Mouse (Mus musculus) MEL (cell line): Measurements from ENCODE around the gene Ube3c. TPM values are rescaled to one million over a fixed set of nuclear protein-coding genes. Genes with fewer than 3 reads are reported as not detected.
A peak's percentile ranks its signal among the peaks of the same experiment; 100 is the strongest.

Source experiments
- DNase-seq: peaks from one replicate; pipeline ENCODE4 v3.0.0; 2011; ENCODE audit warnings: low read depth, low spot score
- H3K27ac ChIP-seq: 2 replicates; pipeline ENCODE4 v1.5.1; 2012; ENCODE audit warnings: low read depth, mild to moderate bottlenecking, control low read depth, low read length, moderate library complexity; ENCODE audit not compliant: control insufficient read depth
- H3K27me3 ChIP-seq, 2 experiments: fragments of 150-350 bp in 1 of 2; sonication (generic) in 1 of 2; 2 replicates each; pipeline ENCODE4 v1.6.1; 2012; ENCODE audit warnings: low read length in 2 of 2, mild to moderate bottlenecking in 2 of 2, improper control_type of control experiment in 1 of 2, moderate library complexity in 1 of 2; ENCODE audit not compliant: insufficient read depth in 2 of 2, control insufficient read depth in 1 of 2
- H3K36me3 ChIP-seq, 2 experiments: 2 replicates each; pipeline ENCODE4 v1.6.1; 2012 to 2014; ENCODE audit warnings: low read length in 2 of 2, improper control_type of control experiment in 1 of 2, inconsistent platforms in 1 of 2, mild to moderate bottlenecking in 1 of 2; ENCODE audit not compliant: insufficient read depth in 2 of 2, control insufficient read depth in 1 of 2
- H3K4me1 ChIP-seq, 2 experiments: fragments of 150-350 bp in 1 of 2; sonication (generic) in 1 of 2; 2 replicates each; pipeline ENCODE4 v1.6.1; 2012; ENCODE audit warnings: low read length in 2 of 2, improper control_type of control experiment in 1 of 2, mild to moderate bottlenecking in 1 of 2; ENCODE audit not compliant: insufficient read depth in 2 of 2, control insufficient read depth in 1 of 2
- H3K4me3 ChIP-seq, 2 experiments: fragments of 150-350 bp in 1 of 2; sonication (generic) in 1 of 2; 2 replicates each; pipeline ENCODE4 v1.5.1; 2012; ENCODE audit warnings: low read depth in 2 of 2, low read length in 2 of 2, mild to moderate bottlenecking in 2 of 2, moderate library complexity in 2 of 2, control low read depth in 1 of 2, improper control_type of control experiment in 1 of 2; ENCODE audit not compliant: control insufficient read depth in 1 of 2, insufficient read depth in 1 of 2
- H3K79me2 ChIP-seq: 2 replicates; pipeline ENCODE4 v1.6.1; 2012; ENCODE audit warnings: mild to moderate bottlenecking, low read length, moderate library complexity; ENCODE audit not compliant: control insufficient read depth, poor library complexity, insufficient read depth
- H3K9ac ChIP-seq: 2 replicates; pipeline ENCODE4 v1.6.1; 2012; ENCODE audit warnings: low read depth, mild to moderate bottlenecking, control low read depth, low read length, moderate library complexity; ENCODE audit not compliant: control insufficient read depth, poor library complexity, severe bottlenecking
- H3K9me3 ChIP-seq: fragments of 150-350 bp; sonication (generic); replicated peaks from 2 replicates; pipeline ENCODE4 v1.6.1; 2012; ENCODE audit warnings: mild to moderate bottlenecking, low read length, improper control_type of control experiment, moderate library complexity; ENCODE audit not compliant: insufficient read depth
- BHLHE40 ChIP-seq: IDR thresholded peaks from 2 replicates; pipeline ENCODE4 v1.6.1; 2012; ENCODE audit warnings: low read depth, mild to moderate bottlenecking, inconsistent platforms, low read length, improper control_type of control experiment, borderline replicate concordance
- CHD1 ChIP-seq: IDR thresholded peaks from 2 replicates; pipeline ENCODE4 v1.6.1; 2012; ENCODE audit warnings: low read depth, mild to moderate bottlenecking, inconsistent platforms, low read length, improper control_type of control experiment
- CHD2 ChIP-seq: IDR thresholded peaks from 2 replicates; pipeline ENCODE4 v1.6.1; 2011; ENCODE audit warnings: low read length, improper control_type of control experiment
- E2F4 ChIP-seq: IDR thresholded peaks from 2 replicates; pipeline ENCODE4 v1.6.1; 2011; ENCODE audit warnings: low read depth, low read length, improper control_type of control experiment, borderline replicate concordance
- ELF1 ChIP-seq: IDR thresholded peaks from 2 replicates; pipeline ENCODE4 v1.6.1; 2014; ENCODE audit warnings: low read depth, mild to moderate bottlenecking, inconsistent platforms, low read length, improper control_type of control experiment, moderate library complexity
- EP300 ChIP-seq, 2 experiments: IDR thresholded peaks; 2 replicates each; pipeline ENCODE4 v1.6.1; 2011; ENCODE audit warnings: improper control_type of control experiment in 2 of 2, low read length in 2 of 2, low read depth in 1 of 2, mild to moderate bottlenecking in 1 of 2
- ETS1 ChIP-seq: IDR thresholded peaks from 2 replicates; pipeline ENCODE4 v1.6.1; 2012; ENCODE audit warnings: low read depth, mild to moderate bottlenecking, inconsistent platforms, low read length, improper control_type of control experiment, moderate library complexity
- GABPA ChIP-seq: IDR thresholded peaks from 2 replicates; pipeline ENCODE4 v1.6.1; 2012; ENCODE audit warnings: low read depth, mild to moderate bottlenecking, inconsistent platforms, low read length, improper control_type of control experiment, moderate library complexity
- GATA1 ChIP-seq: IDR thresholded peaks from 2 replicates; pipeline ENCODE4 v1.6.1; 2011; ENCODE audit warnings: low read depth, low read length, improper control_type of control experiment
- HCFC1 ChIP-seq: IDR thresholded peaks from 2 replicates; pipeline ENCODE4 v1.6.1; 2012; ENCODE audit warnings: low read depth, mild to moderate bottlenecking, inconsistent platforms, low read length, improper control_type of control experiment, moderate library complexity
- JUND ChIP-seq: IDR thresholded peaks from 2 replicates; pipeline ENCODE4 v1.6.1; 2011; ENCODE audit warnings: low read depth, mild to moderate bottlenecking, improper control_type of control experiment, low read length
- KAT2A ChIP-seq: conservative IDR thresholded peaks from 2 replicates; pipeline ENCODE4 v1.6.1; 2012; ENCODE audit warnings: low read depth, low read length, improper control_type of control experiment, inconsistent platforms
- MAFK ChIP-seq: IDR thresholded peaks from 2 replicates; pipeline ENCODE4 v1.6.1; 2011; ENCODE audit warnings: low read depth, mild to moderate bottlenecking, low read length, improper control_type of control experiment, borderline replicate concordance
- MAX ChIP-seq: IDR thresholded peaks from 2 replicates; pipeline ENCODE4 v1.6.1; 2011; ENCODE audit warnings: low read length, improper control_type of control experiment
- MEF2A ChIP-seq: IDR thresholded peaks from 2 replicates; pipeline ENCODE4 v1.6.1; 2014; ENCODE audit warnings: low read depth, mild to moderate bottlenecking, inconsistent platforms, low read length, improper control_type of control experiment; ENCODE audit not compliant: poor library complexity, insufficient replicate concordance, severe bottlenecking; ENCODE audit errors: extremely low read depth
- MXI1 ChIP-seq: IDR thresholded peaks from 2 replicates; pipeline ENCODE4 v1.6.1; 2011; ENCODE audit warnings: mild to moderate bottlenecking, low read depth, low read length, improper control_type of control experiment
- MYC ChIP-seq: IDR thresholded peaks from 2 replicates; pipeline ENCODE4 v1.6.1; 2011; ENCODE audit warnings: low read depth, mild to moderate bottlenecking, low read length, improper control_type of control experiment, moderate library complexity
- NELFE ChIP-seq: IDR thresholded peaks from 2 replicates; pipeline ENCODE4 v1.6.1; 2011; ENCODE audit warnings: low read depth, low read length, improper control_type of control experiment
- NRF1 ChIP-seq: IDR thresholded peaks from 2 replicates; pipeline ENCODE4 v1.6.1; 2014; ENCODE audit warnings: low read depth, mild to moderate bottlenecking, inconsistent platforms, low read length, improper control_type of control experiment, moderate library complexity; ENCODE audit not compliant: poor library complexity, insufficient read depth, severe bottlenecking
- POLR2A ChIP-seq, 2 experiments: IDR thresholded peaks; 2 replicates each; pipeline ENCODE4 v1.6.1; 2011 to 2012; ENCODE audit warnings: low read length in 2 of 2, mild to moderate bottlenecking in 2 of 2, control low read depth in 1 of 2, improper control_type of control experiment in 1 of 2, low read depth in 1 of 2, moderate library complexity in 1 of 2; ENCODE audit not compliant: control insufficient read depth in 1 of 2, insufficient read depth in 1 of 2, poor library complexity in 1 of 2
- POLR2AphosphoS5 ChIP-seq: IDR thresholded peaks from 2 replicates; pipeline ENCODE4 v1.6.1; 2012; ENCODE audit warnings: low read depth, borderline replicate concordance, mild to moderate bottlenecking, inconsistent platforms, low read length, moderate library complexity, mixed read lengths
- RAD21 ChIP-seq: IDR thresholded peaks from 2 replicates; pipeline ENCODE4 v1.6.1; 2011; ENCODE audit warnings: mild to moderate bottlenecking, low read depth, low read length, improper control_type of control experiment
- RCOR1 ChIP-seq: IDR thresholded peaks from 2 replicates; pipeline ENCODE4 v1.6.1; 2012; ENCODE audit warnings: low read depth, mild to moderate bottlenecking, inconsistent platforms, low read length, improper control_type of control experiment
- SIN3A ChIP-seq: IDR thresholded peaks from 2 replicates; pipeline ENCODE4 v1.6.1; 2012; ENCODE audit warnings: low read length, improper control_type of control experiment, inconsistent platforms
- SMC3 ChIP-seq: IDR thresholded peaks from 2 replicates; pipeline ENCODE4 v1.6.1; 2011; ENCODE audit warnings: low read depth, low read length, improper control_type of control experiment
- TAL1 ChIP-seq: IDR thresholded peaks from 2 replicates; pipeline ENCODE4 v1.6.1; 2012; ENCODE audit warnings: mild to moderate bottlenecking, inconsistent platforms, low read length, moderate library complexity, mixed read lengths
- TCF12 ChIP-seq: IDR thresholded peaks from 2 replicates; pipeline ENCODE4 v1.6.1; 2014; ENCODE audit warnings: low read depth, mild to moderate bottlenecking, inconsistent platforms, low read length, improper control_type of control experiment, moderate library complexity
- UBTF ChIP-seq: IDR thresholded peaks from 2 replicates; pipeline ENCODE4 v1.6.1; 2012; ENCODE audit warnings: low read depth, mild to moderate bottlenecking, inconsistent platforms, low read length, improper control_type of control experiment, moderate library complexity, borderline replicate concordance; ENCODE audit not compliant: insufficient read depth
- USF1 ChIP-seq: IDR thresholded peaks from 2 replicates; pipeline ENCODE4 v1.6.1; 2014; ENCODE audit warnings: low read depth, mild to moderate bottlenecking, inconsistent platforms, low read length, improper control_type of control experiment, moderate library complexity
- USF2 ChIP-seq, 2 experiments: IDR thresholded peaks; 2 replicates each; pipeline ENCODE4 v1.6.1; 2011 to 2012; ENCODE audit warnings: improper control_type of control experiment in 2 of 2, low read length in 2 of 2, borderline replicate concordance in 1 of 2, inconsistent platforms in 1 of 2, low read depth in 1 of 2, mild to moderate bottlenecking in 1 of 2; ENCODE audit not compliant: insufficient read depth in 1 of 2
- ZC3H11A ChIP-seq: IDR thresholded peaks from 2 replicates; pipeline ENCODE4 v1.6.1; 2012; ENCODE audit warnings: low read depth, mild to moderate bottlenecking, inconsistent platforms, low read length, improper control_type of control experiment
- ZKSCAN1 ChIP-seq: IDR thresholded peaks from 2 replicates; pipeline ENCODE4 v1.6.1; 2012; ENCODE audit warnings: low read depth, mild to moderate bottlenecking, inconsistent platforms, low read length, improper control_type of control experiment, moderate library complexity
- ZMIZ1 ChIP-seq: IDR thresholded peaks from 2 replicates; pipeline ENCODE4 v1.6.1; 2012; ENCODE audit warnings: low read depth, mild to moderate bottlenecking, inconsistent platforms, low read length, improper control_type of control experiment, moderate library complexity
- ZNF384 ChIP-seq: IDR thresholded peaks from 2 replicates; pipeline ENCODE4 v1.6.1; 2012; ENCODE audit warnings: low read depth, mild to moderate bottlenecking, inconsistent platforms, low read length, improper control_type of control experiment
- polyA plus RNA-seq, 2 experiments: library from polyadenylated mRNA; stranded (reverse) in 1 of 2; unstranded in 1 of 2; fragments of >175 nt in 1 of 2; fragments of >200 nt in 1 of 2; gene quantifications; 2 replicates each; pipeline versions ENCODE4 v1.2.1 to v1.2.4; 2012; ENCODE audit warnings: low replicate concordance in 2 of 2, low read depth in 1 of 2; ENCODE audit not compliant: insufficient read length in 2 of 2, insufficient read depth in 1 of 2, missing spikeins in 1 of 2
- total RNA-seq: library from RNA; depleted of rRNA; stranded (reverse); fragments of 300-350 nt; gene quantifications from 2 replicates; pipeline ENCODE4 v1.2.3, GENCODE M21; 2012

Ube3c gene
- total and polyA plus RNA-seq, 3 experiments, result 34.7 to 39.6 TPM; not detected in 1

DNA sequence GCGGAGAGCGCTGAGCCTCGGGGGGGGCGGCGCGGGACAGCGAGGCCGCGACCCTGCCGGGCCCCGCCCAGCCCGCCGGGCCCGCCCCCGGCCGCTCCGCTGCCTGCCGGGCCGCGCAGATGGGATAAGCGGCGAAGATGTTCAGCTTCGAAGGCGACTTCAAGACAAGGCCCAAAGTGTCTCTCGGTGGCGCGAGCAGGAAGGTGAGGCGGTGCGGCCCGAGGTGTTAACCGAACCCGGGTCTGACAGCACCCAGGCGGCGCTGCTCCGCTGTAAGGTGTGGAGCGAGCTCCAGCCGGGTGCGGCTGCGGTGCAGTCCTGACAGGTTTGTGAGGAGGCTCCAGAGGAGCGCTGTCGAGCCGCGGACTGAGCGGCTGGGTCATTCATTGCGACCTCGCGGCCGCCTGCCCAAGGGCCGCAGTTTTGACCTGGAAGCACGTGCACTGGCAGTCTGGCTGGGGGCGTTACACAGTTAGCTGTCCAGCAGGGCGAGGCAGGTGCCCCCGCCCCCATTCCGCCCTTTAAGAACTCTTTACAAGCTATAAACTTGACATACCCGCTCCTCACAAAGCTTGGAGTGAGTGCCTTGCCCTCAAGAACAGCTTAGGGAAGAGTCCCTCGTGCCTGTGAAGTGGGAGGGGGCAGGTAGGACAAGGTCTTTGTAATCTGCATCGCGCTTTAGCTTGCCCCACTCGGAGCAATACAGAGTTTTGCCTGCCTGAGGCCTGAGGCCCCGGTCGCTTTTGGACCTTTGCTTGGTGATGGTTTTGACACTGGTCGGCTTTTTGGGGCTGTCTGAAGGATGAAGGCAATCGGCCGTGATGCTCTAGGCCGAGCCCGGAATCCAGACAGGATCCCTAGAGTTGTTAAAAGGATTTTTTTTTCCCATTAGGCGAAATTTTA lies 587 bp downstream of the Ube3c start:
- Histone ChIP-seq H3K36me3 (peaks cover 12 to 30% of the 10 kb centered on the region in 2 experiments), H3K79me2 (peaks cover 33% of the 10 kb centered on the region), H3K4me3 (peak overlapping the region; percentile 87 to 100), H3K9me3 (peaks cover 3% of the 10 kb centered on the region; the same call in 1 of the 2 replicates), H3K27me3 (no peaks in the 10 kb centered on the region), H3K9ac (peak overlapping the region; percentile 99), H3K27ac (peak overlapping the region; percentile 90), H3K4me1 (peaks cover 3 to 11% of the 10 kb centered on the region in 2 experiments)
- DNase-seq, result no peak
- TF ChIP-seq MEF2A, result no peak
- TF ChIP-seq GATA1, result no peak
- peak; percentile 70; the same call in 1 of the 2 replicates for TF ChIP-seq MYC
- no peak; the same call in 1 of the 2 replicates for TF ChIP-seq USF1
- TF ChIP-seq ETS1, result peak; percentile 13; the same call in 1 of the 2 replicates
- TF ChIP-seq USF2 (IDR thresholded peaks at IDR 0.05; ENCODE audit: borderline replicate concordance in 1 of 2, insufficient read depth in 1 of 2, low read depth in 1 of 2, low read length in 2 of 2), result no peak
- no peak for TF ChIP-seq TAL1
- TF ChIP-seq TCF12, result 0 out of 2 replicates have a peak, but pooled peaks have one; percentile 3
- TF ChIP-seq EP300 (IDR thresholded peaks at IDR 0.05; ENCODE audit: low read depth in 1 of 2, low read length in 2 of 2), result no peak
- peak; percentile 40; the same call in 1 of the 2 replicates for TF ChIP-seq BHLHE40
- peak; percentile 82 for TF ChIP-seq MAX
- no peak for TF ChIP-seq GABPA
- TF ChIP-seq ZKSCAN1, result 0 out of 2 replicates have a peak, but pooled peaks have one; percentile 23
- no peak for TF ChIP-seq SMC3
- no peak for TF ChIP-seq CHD2
- no peak for TF ChIP-seq MAFK
- TF ChIP-seq KAT2A, result no peak
- TF ChIP-seq CHD1, result no peak
- peak; percentile 92 for TF ChIP-seq MXI1
- 0 out of 2 replicates have a peak, but pooled peaks have one; percentile 24 for TF ChIP-seq ZMIZ1
- TF ChIP-seq NRF1, result no peak
- no peak for TF ChIP-seq RCOR1
- TF ChIP-seq ZNF384, result no peak
- TF ChIP-seq RAD21, result no peak; the same call in 1 of the 2 replicates
- no peak for TF ChIP-seq ELF1
- TF ChIP-seq NELFE, result peak; percentile 36
- TF ChIP-seq UBTF, result peak; percentile 41; the same call in 1 of the 2 replicates
- peak; percentile 56 for TF ChIP-seq SIN3A
- no peak for TF ChIP-seq ZC3H11A
- no peak for TF ChIP-seq HCFC1
- TF ChIP-seq POLR2AphosphoS5, result no peak; the same call in 1 of the 2 replicates
- no peak for TF ChIP-seq JUND
- no peak; the same call in 1 of the 2 replicates for TF ChIP-seq E2F4
- peak in 1 of 2 experiments; percentile 4; a peak in 2 of 4 replicates for TF ChIP-seq POLR2A (IDR thresholded peaks at IDR 0.05; ENCODE audit: control insufficient read depth in 1 of 2, insufficient read depth in 1 of 2, low read depth in 1 of 2, low read length in 2 of 2, poor library complexity in 1 of 2)
